Mouse (Mus musculus): Measurements from ENCODE around the gene Sipa1l2. TPM values are rescaled to one million over a fixed set of nuclear protein-coding genes. Genes with fewer than 3 reads are reported as not detected.

Gene Sipa1l2
- polyA plus RNA-seq, 1 experiment from 2014 or later, result 20.2 TPM

- Histone ChIP-seq H3K9me3 (no peaks in the 10 kb centered on the region), H3K4me3 (replicated peaks) (no peak overlapping the region), H3K4me2 (no peak overlapping the region), H3K9ac (replicated peaks) (no peak overlapping the region), H3K27me3 (no peaks in the 10 kb centered on the region), H3K27ac (no peak overlapping the region), H3K36me3 (no peaks in the 10 kb centered on the region), H3K4me1 (replicated peaks) (peaks cover 36% of the 10 kb centered on the region)
- 67% methylated on average over 14 of the region's 14 CpGs for WGBS
- ATAC-seq (ENCODE audit: insufficient number of reproducible peaks, insufficient read depth, low FRiP score, low TSS enrichment, low read depth), result no peak
Measured at GRCm38 (mm10) chr8:125510861-125511668, 58.5 kb downstream of the Sipa1l2 start.

DNA sequence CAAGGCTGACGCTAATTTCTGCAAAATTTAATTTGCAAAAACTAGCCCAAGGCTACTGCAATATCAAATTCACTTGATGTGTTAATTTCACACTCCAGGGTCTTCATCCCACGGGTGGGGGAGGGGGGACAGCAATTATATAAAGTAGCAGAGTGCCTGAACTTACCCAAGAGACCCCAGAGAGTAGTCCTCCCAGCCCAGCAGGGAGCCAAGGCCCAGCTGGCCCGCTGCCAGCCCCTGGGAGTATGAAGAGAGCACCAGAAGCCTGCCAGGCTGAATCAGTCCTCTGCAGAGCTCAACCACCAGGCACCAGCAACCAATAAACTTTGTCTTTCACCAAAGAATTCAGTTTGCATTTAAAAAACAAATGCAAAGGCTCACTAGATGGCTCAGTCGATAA lies 59.8 kb downstream of the Sipa1l2 start:
- H3K27me3 ChIP-seq, result no peaks in the 10 kb centered on the region
- WGBS, result 23% methylated on average over 4 of the region's 4 CpGs
- H3K36me3 ChIP-seq, result no peaks in the 10 kb centered on the region
- H3K9ac ChIP-seq (replicated peaks), result no peak overlapping the region
- ATAC-seq (ENCODE audit: insufficient number of reproducible peaks, insufficient read depth, low FRiP score, low TSS enrichment, low read depth), result no peak
- no peak overlapping the region for H3K4me3 ChIP-seq (replicated peaks)
- H3K4me1 ChIP-seq (replicated peaks), result peaks cover 34% of the 10 kb centered on the region
- H3K9me3 ChIP-seq, result no peaks in the 10 kb centered on the region
- H3K4me2 ChIP-seq, result peak overlapping the region; percentile 17
- H3K27ac ChIP-seq, result peak overlapping the region; percentile 41; the same call in 1 of the 2 replicates

GRCm38 (mm10) chr8:125509175-125509574 lies 60.4 kb downstream of the Sipa1l2 start:
- H3K27ac ChIP-seq, result no peak overlapping the region
- no peaks in the 10 kb centered on the region for H3K36me3 ChIP-seq
- no peak overlapping the region for H3K4me2 ChIP-seq
- peaks cover 40% of the 10 kb centered on the region for H3K4me1 ChIP-seq (replicated peaks)
- H3K9ac ChIP-seq (replicated peaks), result no peak overlapping the region
- no peaks in the 10 kb centered on the region for H3K27me3 ChIP-seq
- WGBS, result 77% methylated on average over 6 of the region's 6 CpGs
- H3K4me3 ChIP-seq (replicated peaks), result no peak overlapping the region
- H3K9me3 ChIP-seq, result no peaks in the 10 kb centered on the region
- no peak for ATAC-seq (ENCODE audit: insufficient number of reproducible peaks, insufficient read depth, low FRiP score, low TSS enrichment, low read depth)

- Histone ChIP-seq H3K4me1 (replicated peaks) (peaks cover 34% of the 10 kb centered on the region), H3K27ac (no peak overlapping the region), H3K4me2 (no peak overlapping the region), H3K9me3 (no peaks in the 10 kb centered on the region), H3K9ac (replicated peaks) (no peak overlapping the region), H3K4me3 (replicated peaks) (no peak overlapping the region), H3K36me3 (no peaks in the 10 kb centered on the region), H3K27me3 (no peaks in the 10 kb centered on the region)
- WGBS, result 85% methylated on average over 8 of the region's 8 CpGs
- ATAC-seq (ENCODE audit: insufficient number of reproducible peaks, insufficient read depth, low FRiP score, low TSS enrichment, low read depth), result no peak
Measured at GRCm38 (mm10) chr8:125507291-125507690, 62.3 kb downstream of the Sipa1l2 start.

- H3K4me1 ChIP-seq (replicated peaks), result peaks cover 37% of the 10 kb centered on the region
- WGBS, result 49% methylated on average over 6 of the region's 6 CpGs
- no peak for ATAC-seq (ENCODE audit: insufficient number of reproducible peaks, insufficient read depth, low FRiP score, low TSS enrichment, low read depth)
Measured at GRCm38 (mm10) chr8:125504605-125505257, 64.9 kb downstream of the Sipa1l2 start.

GRCm38 (mm10) chr8:125503808-125504207 lies 65.8 kb downstream of the Sipa1l2 start:
- Histone ChIP-seq H3K4me2 (no peak overlapping the region), H3K36me3 (no peaks in the 10 kb centered on the region), H3K27ac (no peak overlapping the region), H3K4me3 (replicated peaks) (no peak overlapping the region), H3K9ac (replicated peaks) (no peak overlapping the region), H3K27me3 (no peaks in the 10 kb centered on the region), H3K4me1 (replicated peaks) (peaks cover 34% of the 10 kb centered on the region), H3K9me3 (no peaks in the 10 kb centered on the region)
- ATAC-seq (ENCODE audit: insufficient number of reproducible peaks, insufficient read depth, low FRiP score, low TSS enrichment, low read depth), result no peak
- WGBS, result 78% methylated on average over 8 of the region's 8 CpGs

More at GRCm38 (mm10) chr8:125504605-125505257, 64.9 kb downstream of the Sipa1l2 start:
- Histone ChIP-seq H3K4me3 (replicated peaks) (no peak overlapping the region), H3K27ac (no peak overlapping the region), H3K9ac (replicated peaks) (no peak overlapping the region), H3K4me2 (no peak overlapping the region), H3K9me3 (no peaks in the 10 kb centered on the region), H3K27me3 (no peaks in the 10 kb centered on the region), H3K36me3 (no peaks in the 10 kb centered on the region)

- Histone ChIP-seq H3K4me3 (replicated peaks) (no peak overlapping the region), H3K4me1 (replicated peaks) (peaks cover 41% of the 10 kb centered on the region), H3K36me3 (no peaks in the 10 kb centered on the region), H3K27me3 (no peaks in the 10 kb centered on the region), H3K9ac (replicated peaks) (no peak overlapping the region), H3K27ac (no peak overlapping the region), H3K9me3 (no peaks in the 10 kb centered on the region), H3K4me2 (no peak overlapping the region)
- no peak for ATAC-seq (ENCODE audit: insufficient number of reproducible peaks, insufficient read depth, low FRiP score, low TSS enrichment, low read depth)
- WGBS, result 87% methylated on average over 3 of the region's 3 CpGs
Measured at GRCm38 (mm10) chr8:125502828-125503227, 66.8 kb downstream of the Sipa1l2 start.

GRCm38 (mm10) chr8:125500005-125500404 lies 69.6 kb downstream of the Sipa1l2 start:
- Histone ChIP-seq H3K27ac (peak overlapping the region; percentile 32), H3K9ac (replicated peaks) (no peak overlapping the region), H3K27me3 (no peaks in the 10 kb centered on the region), H3K4me2 (no peak overlapping the region), H3K4me1 (replicated peaks) (peaks cover 56% of the 10 kb centered on the region), H3K4me3 (replicated peaks) (no peak overlapping the region), H3K36me3 (no peaks in the 10 kb centered on the region), H3K9me3 (no peaks in the 10 kb centered on the region)
- 48% methylated on average over 5 of the region's 5 CpGs for WGBS
- no peak for ATAC-seq (ENCODE audit: insufficient number of reproducible peaks, insufficient read depth, low FRiP score, low TSS enrichment, low read depth)

GRCm38 (mm10) chr8:125498508-125498907 lies 71.1 kb downstream of the Sipa1l2 start:
- no peaks in the 10 kb centered on the region for H3K27me3 ChIP-seq
- no peak overlapping the region for H3K4me3 ChIP-seq (replicated peaks)
- H3K9ac ChIP-seq (replicated peaks), result no peak overlapping the region
- H3K36me3 ChIP-seq, result no peaks in the 10 kb centered on the region
- peaks cover 53% of the 10 kb centered on the region for H3K4me1 ChIP-seq (replicated peaks)
- WGBS, result 62% methylated on average over 10 of the region's 10 CpGs
- H3K4me2 ChIP-seq, result no peak overlapping the region
- no peak for ATAC-seq (ENCODE audit: insufficient number of reproducible peaks, insufficient read depth, low FRiP score, low TSS enrichment, low read depth)
- H3K27ac ChIP-seq, result no peak overlapping the region
- H3K9me3 ChIP-seq, result no peaks in the 10 kb centered on the region

DNA sequence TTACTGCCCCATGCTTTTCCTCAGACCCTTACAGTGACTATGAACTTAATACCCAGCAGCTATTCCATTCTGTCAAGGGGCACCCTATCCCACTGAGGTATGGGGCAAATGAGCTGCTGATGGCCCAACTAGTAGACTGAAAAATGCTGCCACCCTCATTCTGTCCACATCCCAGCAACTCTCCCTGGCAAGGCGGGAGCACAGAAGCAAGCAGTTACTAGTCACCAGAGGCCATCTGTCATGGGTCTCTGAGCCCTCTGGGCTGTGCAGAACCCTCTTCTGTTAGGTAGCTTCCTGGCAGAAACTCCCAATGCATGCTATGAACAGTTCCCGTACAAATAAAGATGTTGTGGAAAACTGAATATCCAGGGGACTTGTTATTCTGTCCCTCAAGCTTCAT lies 74.1 kb downstream of the Sipa1l2 start:
- H3K4me1 ChIP-seq (replicated peaks), result peaks cover 42% of the 10 kb centered on the region
- H3K9me3 ChIP-seq, result no peaks in the 10 kb centered on the region
- no peaks in the 10 kb centered on the region for H3K27me3 ChIP-seq
- no peak overlapping the region for H3K4me2 ChIP-seq
- no peak overlapping the region for H3K4me3 ChIP-seq (replicated peaks)
- peaks cover 21% of the 10 kb centered on the region for H3K36me3 ChIP-seq
- ATAC-seq (ENCODE audit: insufficient number of reproducible peaks, insufficient read depth, low FRiP score, low TSS enrichment, low read depth), result no peak
- WGBS, result 68% methylated on average over 2 of the region's 2 CpGs
- H3K9ac ChIP-seq (replicated peaks), result no peak overlapping the region
- H3K27ac ChIP-seq, result no peak overlapping the region

- Histone ChIP-seq H3K9ac (replicated peaks) (no peak overlapping the region), H3K9me3 (no peaks in the 10 kb centered on the region), H3K4me1 (replicated peaks) (peaks cover 35% of the 10 kb centered on the region), H3K4me3 (replicated peaks) (no peak overlapping the region), H3K27ac (no peak overlapping the region), H3K27me3 (no peaks in the 10 kb centered on the region), H3K4me2 (no peak overlapping the region), H3K36me3 (peaks cover 27% of the 10 kb centered on the region)
- no peak for ATAC-seq (ENCODE audit: insufficient number of reproducible peaks, insufficient read depth, low FRiP score, low TSS enrichment, low read depth)
- 72% methylated on average over 6 of the region's 6 CpGs for WGBS
Measured at GRCm38 (mm10) chr8:125493254-125493815, 76.3 kb downstream of the Sipa1l2 start.
